Mouse (Mus musculus) left cerebral cortex, adult 11 months (tissue): ENCODE results near the gene Speer4d.
"Not testable (repeated sequence)": the region's sequence is repeated elsewhere in the genome, so short reads cannot be mapped to it uniquely, and the experiment has no call there.

Source experiments
- DNase-seq: peaks from one replicate; pipeline ENCODE4 v3.0.0; 2022; ENCODE audit warnings: low spot score

The Speer4d gene

DNA sequence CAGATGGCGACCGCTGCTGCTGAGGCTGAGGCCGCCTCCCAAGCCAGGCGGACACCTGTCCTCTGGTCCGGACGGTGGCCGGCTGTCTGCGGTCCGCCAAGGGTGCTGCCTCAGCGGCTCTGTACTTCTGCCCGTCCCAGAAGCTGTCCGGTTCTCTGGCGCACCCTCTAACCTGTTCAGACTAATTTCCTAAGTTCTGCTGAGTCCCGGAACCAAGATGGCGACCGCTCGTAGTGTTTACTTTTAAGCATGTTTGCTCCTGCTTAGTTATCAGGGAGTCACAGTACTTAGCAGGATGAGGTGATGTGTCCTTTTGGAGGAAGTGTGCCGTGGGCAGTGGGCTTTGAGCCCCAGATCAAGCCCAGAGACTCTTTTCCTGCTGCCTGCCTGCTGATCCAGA lies 51.9 kb downstream of the Speer4d start:
- not testable (repeated sequence) for DNase-seq
